Mouse (Mus musculus) MEL (cell line): Measurements from ENCODE around the gene Cobll1. TPM values are rescaled to one million over a fixed set of nuclear protein-coding genes. Genes with fewer than 3 reads are reported as not detected.

Experiments used
- DNase-seq: peaks from one replicate; pipeline ENCODE4 v3.0.0; 2011; ENCODE audit warnings: low read depth, low spot score
- H3K27ac ChIP-seq: 2 replicates; pipeline ENCODE4 v1.5.1; 2012; ENCODE audit warnings: low read depth, mild to moderate bottlenecking, control low read depth, low read length, moderate library complexity; ENCODE audit not compliant: control insufficient read depth
- H3K27me3 ChIP-seq, 2 experiments: fragments of 150-350 bp in 1 of 2; sonication (generic) in 1 of 2; 2 replicates each; pipeline ENCODE4 v1.6.1; 2012; ENCODE audit warnings: low read length in 2 of 2, mild to moderate bottlenecking in 2 of 2, improper control_type of control experiment in 1 of 2, moderate library complexity in 1 of 2; ENCODE audit not compliant: insufficient read depth in 2 of 2, control insufficient read depth in 1 of 2
- H3K36me3 ChIP-seq, 2 experiments: 2 replicates each; pipeline ENCODE4 v1.6.1; 2012 to 2014; ENCODE audit warnings: low read length in 2 of 2, improper control_type of control experiment in 1 of 2, inconsistent platforms in 1 of 2, mild to moderate bottlenecking in 1 of 2; ENCODE audit not compliant: insufficient read depth in 2 of 2, control insufficient read depth in 1 of 2
- H3K4me1 ChIP-seq, 2 experiments: fragments of 150-350 bp in 1 of 2; sonication (generic) in 1 of 2; 2 replicates each; pipeline ENCODE4 v1.6.1; 2012; ENCODE audit warnings: low read length in 2 of 2, improper control_type of control experiment in 1 of 2, mild to moderate bottlenecking in 1 of 2; ENCODE audit not compliant: insufficient read depth in 2 of 2, control insufficient read depth in 1 of 2
- H3K4me3 ChIP-seq, 2 experiments: fragments of 150-350 bp in 1 of 2; sonication (generic) in 1 of 2; 2 replicates each; pipeline ENCODE4 v1.5.1; 2012; ENCODE audit warnings: low read depth in 2 of 2, low read length in 2 of 2, mild to moderate bottlenecking in 2 of 2, moderate library complexity in 2 of 2, control low read depth in 1 of 2, improper control_type of control experiment in 1 of 2; ENCODE audit not compliant: control insufficient read depth in 1 of 2, insufficient read depth in 1 of 2
- H3K79me2 ChIP-seq: 2 replicates; pipeline ENCODE4 v1.6.1; 2012; ENCODE audit warnings: mild to moderate bottlenecking, low read length, moderate library complexity; ENCODE audit not compliant: control insufficient read depth, poor library complexity, insufficient read depth
- H3K9ac ChIP-seq: 2 replicates; pipeline ENCODE4 v1.6.1; 2012; ENCODE audit warnings: low read depth, mild to moderate bottlenecking, control low read depth, low read length, moderate library complexity; ENCODE audit not compliant: control insufficient read depth, poor library complexity, severe bottlenecking
- H3K9me3 ChIP-seq: fragments of 150-350 bp; sonication (generic); replicated peaks from 2 replicates; pipeline ENCODE4 v1.6.1; 2012; ENCODE audit warnings: mild to moderate bottlenecking, low read length, improper control_type of control experiment, moderate library complexity; ENCODE audit not compliant: insufficient read depth
- BHLHE40 ChIP-seq: IDR thresholded peaks from 2 replicates; pipeline ENCODE4 v1.6.1; 2012; ENCODE audit warnings: low read depth, mild to moderate bottlenecking, inconsistent platforms, low read length, improper control_type of control experiment, borderline replicate concordance
- CHD2 ChIP-seq: IDR thresholded peaks from 2 replicates; pipeline ENCODE4 v1.6.1; 2011; ENCODE audit warnings: low read length, improper control_type of control experiment
- CTCF ChIP-seq, 3 experiments: IDR thresholded peaks in 2 of 3; conservative IDR thresholded peaks in 1 of 3; 2 replicates each; pipeline ENCODE4 v1.5.1; 2011 to 2012; ENCODE audit warnings: low read length in 3 of 3, low read depth in 2 of 3, mild to moderate bottlenecking in 2 of 3, improper control_type of control experiment in 1 of 3, inconsistent platforms in 1 of 3, mixed read lengths in 1 of 3, moderate library complexity in 1 of 3; ENCODE audit not compliant: control insufficient read depth in 1 of 3, insufficient read depth in 1 of 3, poor library complexity in 1 of 3, severe bottlenecking in 1 of 3
- E2F4 ChIP-seq: IDR thresholded peaks from 2 replicates; pipeline ENCODE4 v1.6.1; 2011; ENCODE audit warnings: low read depth, low read length, improper control_type of control experiment, borderline replicate concordance
- EP300 ChIP-seq, 2 experiments: IDR thresholded peaks; 2 replicates each; pipeline ENCODE4 v1.6.1; 2011; ENCODE audit warnings: improper control_type of control experiment in 2 of 2, low read length in 2 of 2, low read depth in 1 of 2, mild to moderate bottlenecking in 1 of 2
- GATA1 ChIP-seq: IDR thresholded peaks from 2 replicates; pipeline ENCODE4 v1.6.1; 2011; ENCODE audit warnings: low read depth, low read length, improper control_type of control experiment
- HCFC1 ChIP-seq: IDR thresholded peaks from 2 replicates; pipeline ENCODE4 v1.6.1; 2012; ENCODE audit warnings: low read depth, mild to moderate bottlenecking, inconsistent platforms, low read length, improper control_type of control experiment, moderate library complexity
- JUND ChIP-seq: IDR thresholded peaks from 2 replicates; pipeline ENCODE4 v1.6.1; 2011; ENCODE audit warnings: low read depth, mild to moderate bottlenecking, improper control_type of control experiment, low read length
- KAT2A ChIP-seq: conservative IDR thresholded peaks from 2 replicates; pipeline ENCODE4 v1.6.1; 2012; ENCODE audit warnings: low read depth, low read length, improper control_type of control experiment, inconsistent platforms
- MAFK ChIP-seq: IDR thresholded peaks from 2 replicates; pipeline ENCODE4 v1.6.1; 2011; ENCODE audit warnings: low read depth, mild to moderate bottlenecking, low read length, improper control_type of control experiment, borderline replicate concordance
- MAZ ChIP-seq: IDR thresholded peaks from 2 replicates; pipeline ENCODE4 v1.6.1; 2012; ENCODE audit warnings: low read depth, mild to moderate bottlenecking, inconsistent platforms, low read length, improper control_type of control experiment
- MEF2A ChIP-seq: IDR thresholded peaks from 2 replicates; pipeline ENCODE4 v1.6.1; 2014; ENCODE audit warnings: low read depth, mild to moderate bottlenecking, inconsistent platforms, low read length, improper control_type of control experiment; ENCODE audit not compliant: poor library complexity, insufficient replicate concordance, severe bottlenecking; ENCODE audit errors: extremely low read depth
- MXI1 ChIP-seq: IDR thresholded peaks from 2 replicates; pipeline ENCODE4 v1.6.1; 2011; ENCODE audit warnings: mild to moderate bottlenecking, low read depth, low read length, improper control_type of control experiment
- MYB ChIP-seq: IDR thresholded peaks from 2 replicates; pipeline ENCODE4 v1.6.1; 2011; ENCODE audit warnings: mild to moderate bottlenecking, low read depth, low read length, improper control_type of control experiment
- MYC ChIP-seq: IDR thresholded peaks from 2 replicates; pipeline ENCODE4 v1.6.1; 2011; ENCODE audit warnings: low read depth, mild to moderate bottlenecking, low read length, improper control_type of control experiment, moderate library complexity
- NRF1 ChIP-seq: IDR thresholded peaks from 2 replicates; pipeline ENCODE4 v1.6.1; 2014; ENCODE audit warnings: low read depth, mild to moderate bottlenecking, inconsistent platforms, low read length, improper control_type of control experiment, moderate library complexity; ENCODE audit not compliant: poor library complexity, insufficient read depth, severe bottlenecking
- POLR2A ChIP-seq, 2 experiments: IDR thresholded peaks; 2 replicates each; pipeline ENCODE4 v1.6.1; 2011 to 2012; ENCODE audit warnings: low read length in 2 of 2, mild to moderate bottlenecking in 2 of 2, control low read depth in 1 of 2, improper control_type of control experiment in 1 of 2, low read depth in 1 of 2, moderate library complexity in 1 of 2; ENCODE audit not compliant: control insufficient read depth in 1 of 2, insufficient read depth in 1 of 2, poor library complexity in 1 of 2
- POLR2AphosphoS2 ChIP-seq: IDR thresholded peaks from 2 replicates; pipeline ENCODE4 v1.6.1; 2011; ENCODE audit warnings: low read length, improper control_type of control experiment
- RAD21 ChIP-seq: IDR thresholded peaks from 2 replicates; pipeline ENCODE4 v1.6.1; 2011; ENCODE audit warnings: mild to moderate bottlenecking, low read depth, low read length, improper control_type of control experiment
- RCOR1 ChIP-seq: IDR thresholded peaks from 2 replicates; pipeline ENCODE4 v1.6.1; 2012; ENCODE audit warnings: low read depth, mild to moderate bottlenecking, inconsistent platforms, low read length, improper control_type of control experiment
- SMC3 ChIP-seq: IDR thresholded peaks from 2 replicates; pipeline ENCODE4 v1.6.1; 2011; ENCODE audit warnings: low read depth, low read length, improper control_type of control experiment
- TAL1 ChIP-seq: IDR thresholded peaks from 2 replicates; pipeline ENCODE4 v1.6.1; 2012; ENCODE audit warnings: mild to moderate bottlenecking, inconsistent platforms, low read length, moderate library complexity, mixed read lengths
- ZC3H11A ChIP-seq: IDR thresholded peaks from 2 replicates; pipeline ENCODE4 v1.6.1; 2012; ENCODE audit warnings: low read depth, mild to moderate bottlenecking, inconsistent platforms, low read length, improper control_type of control experiment
- ZNF384 ChIP-seq: IDR thresholded peaks from 2 replicates; pipeline ENCODE4 v1.6.1; 2012; ENCODE audit warnings: low read depth, mild to moderate bottlenecking, inconsistent platforms, low read length, improper control_type of control experiment
- polyA plus RNA-seq, 2 experiments: library from polyadenylated mRNA; stranded (reverse) in 1 of 2; unstranded in 1 of 2; fragments of >175 nt in 1 of 2; fragments of >200 nt in 1 of 2; gene quantifications; 2 replicates each; pipeline versions ENCODE4 v1.2.1 to v1.2.4; 2012; ENCODE audit warnings: low replicate concordance in 2 of 2, low read depth in 1 of 2; ENCODE audit not compliant: insufficient read length in 2 of 2, insufficient read depth in 1 of 2, missing spikeins in 1 of 2
- total RNA-seq: library from RNA; depleted of rRNA; stranded (reverse); fragments of 300-350 nt; gene quantifications from 2 replicates; pipeline ENCODE4 v1.2.3, GENCODE M21; 2012

The Cobll1 gene
- total and polyA plus RNA-seq, 3 experiments = not detected

GRCm38 (mm10) chr2:65123702-65124101 lies 115.5 kb downstream of the Cobll1 start:
- TF ChIP-seq CTCF (IDR thresholded peaks at IDR 0.05 in 2 of 3, conservative IDR thresholded peaks at IDR 0.05 in 1 of 3; ENCODE audit: control insufficient read depth in 1 of 3, insufficient read depth in 1 of 3, low read depth in 2 of 3, low read length in 3 of 3, poor library complexity in 1 of 3, severe bottlenecking in 1 of 3) (no peak), ZC3H11A (no peak), TAL1 (no peak), NRF1 (no peak), RCOR1 (no peak), MEF2A (no peak), GATA1 (no peak), RAD21 (no peak), MAZ (no peak), JUND (no peak)
- DNase-seq = no peak
- Histone ChIP-seq H3K9me3 (no peaks in the 10 kb centered on the region), H3K4me3 (no peak overlapping the region), H3K9ac (no peak overlapping the region), H3K27ac (no peak overlapping the region), H3K4me1 (no peaks in the 10 kb centered on the region), H3K36me3 (no peaks in the 10 kb centered on the region), H3K79me2 (no peaks in the 10 kb centered on the region), H3K27me3 (no peaks in the 10 kb centered on the region)

- H3K27me3 ChIP-seq = no peaks in the 10 kb centered on the region
- no peaks in the 10 kb centered on the region for H3K4me1 ChIP-seq
- H3K36me3 ChIP-seq = no peaks in the 10 kb centered on the region
- no peaks in the 10 kb centered on the region for H3K79me2 ChIP-seq
- H3K27ac ChIP-seq = no peak overlapping the region
- no peak overlapping the region for H3K9ac ChIP-seq
- no peak overlapping the region for H3K4me3 ChIP-seq
- TF ChIP-seq RAD21 = peak; percentile 20
- TF ChIP-seq KAT2A = no peak
- no peak for TF ChIP-seq GATA1
- TF ChIP-seq CTCF (IDR thresholded peaks at IDR 0.05 in 2 of 3, conservative IDR thresholded peaks at IDR 0.05 in 1 of 3; ENCODE audit: control insufficient read depth in 1 of 3, insufficient read depth in 1 of 3, low read depth in 2 of 3, low read length in 3 of 3, poor library complexity in 1 of 3, severe bottlenecking in 1 of 3) = peak in 1 of 3 experiments; percentile 37; a peak in 2 of 6 replicates
- no peaks in the 10 kb centered on the region for H3K9me3 ChIP-seq
- peak; percentile 21 for DNase-seq
These were observed 117.8 kb downstream of the Cobll1 start for GRCm38 (mm10) chr2:65121435-65121834.

GRCm38 (mm10) chr2:65121012-65121411 lies 118.2 kb downstream of the Cobll1 start:
- Histone ChIP-seq H3K36me3 (no peaks in the 10 kb centered on the region), H3K9ac (no peak overlapping the region), H3K27me3 (no peaks in the 10 kb centered on the region), H3K9me3 (no peaks in the 10 kb centered on the region), H3K4me1 (no peaks in the 10 kb centered on the region), H3K27ac (no peak overlapping the region), H3K79me2 (no peaks in the 10 kb centered on the region), H3K4me3 (no peak overlapping the region)
- DNase-seq = no peak
- TF ChIP-seq RAD21 = no peak
- no peak for TF ChIP-seq CTCF (IDR thresholded peaks at IDR 0.05 in 2 of 3, conservative IDR thresholded peaks at IDR 0.05 in 1 of 3; ENCODE audit: control insufficient read depth in 1 of 3, insufficient read depth in 1 of 3, low read depth in 2 of 3, low read length in 3 of 3, poor library complexity in 1 of 3, severe bottlenecking in 1 of 3)
- no peak for TF ChIP-seq MEF2A
- TF ChIP-seq JUND = no peak
- TF ChIP-seq SMC3 = no peak
- no peak for TF ChIP-seq MYC
- TF ChIP-seq E2F4 = no peak
- no peak for TF ChIP-seq BHLHE40
- no peak for TF ChIP-seq HCFC1
- no peak for TF ChIP-seq CHD2
- no peak for TF ChIP-seq ZNF384
- no peak for TF ChIP-seq MXI1
- TF ChIP-seq EP300 (IDR thresholded peaks at IDR 0.05; ENCODE audit: low read depth in 1 of 2, low read length in 2 of 2) = no peak
- TF ChIP-seq MAFK = no peak
- no peak for TF ChIP-seq GATA1
- no peak for TF ChIP-seq POLR2AphosphoS2
- no peak for TF ChIP-seq POLR2A (IDR thresholded peaks at IDR 0.05; ENCODE audit: control insufficient read depth in 1 of 2, insufficient read depth in 1 of 2, low read depth in 1 of 2, low read length in 2 of 2, poor library complexity in 1 of 2)
- TF ChIP-seq MYB = no peak
